Mouse (Mus musculus): Measurements from ENCODE around the gene Art3. TPM values are rescaled to one million over a fixed set of nuclear protein-coding genes. Genes with fewer than 3 reads are reported as not detected.
A peak's percentile ranks its signal among the peaks of the same experiment; 100 is the strongest.

Gene Art3
- 11.9 and 13.5 TPM in 2 replicates for polyA plus RNA-seq (2015; fragmentation: Nextera tagmentation; extraction: Ambion mirVana)

DNA sequence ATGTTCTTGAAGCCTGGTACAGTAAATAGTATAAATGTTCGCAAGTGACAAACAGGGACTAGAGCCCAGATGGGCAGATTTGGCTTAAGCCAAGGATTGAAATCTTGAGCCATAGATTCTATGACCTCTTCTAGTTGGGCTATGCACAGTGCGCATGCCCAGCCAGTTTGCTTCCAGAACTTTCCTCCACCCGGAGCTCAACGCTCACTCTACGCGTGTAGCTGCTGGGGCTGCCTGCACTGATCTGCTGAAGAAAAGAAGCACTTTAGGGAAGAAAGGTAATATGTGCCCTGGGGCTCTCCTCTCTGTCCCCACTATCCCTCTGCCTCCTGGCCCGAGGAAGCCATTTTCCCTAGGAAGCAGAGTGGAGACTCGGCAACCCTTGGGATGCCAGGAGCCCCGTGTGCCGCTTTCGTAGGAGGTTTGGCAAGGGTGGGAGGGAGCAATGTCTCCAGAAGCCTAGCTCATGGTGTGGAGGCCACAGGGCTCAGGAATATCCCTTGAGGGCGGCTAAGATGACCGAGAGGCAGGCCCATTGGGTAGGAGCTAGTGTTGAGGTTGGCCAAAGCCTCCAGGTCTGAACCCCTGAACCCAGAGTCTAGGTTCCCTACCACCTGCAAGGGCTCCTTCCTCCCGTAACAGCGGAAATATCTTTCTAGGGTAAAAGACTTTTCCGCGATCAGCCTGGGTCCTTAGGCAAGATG lies at the start of gene Art3:
TSS of gene Art3 (plus strand) at position 193 of the 704 bp plus-strand sequence.
- H3K9ac ChIP-seq (ENCODE audit: low read length): peak within 1 kb of the TSS; percentile 24
- H3K9me3 ChIP-seq (ENCODE audit: control insufficient read depth, low read length): no peaks in the 10 kb centered on the region
- ATAC-seq (ENCODE audit: low FRiP score, low TSS enrichment) (no peak), DNase-seq (ENCODE audit: low spot score) (no peak)
- WGBS: 77% methylated on average over 17 of the region's 17 CpGs
- peak within 1 kb of the TSS; percentile 26 for H3K4me2 ChIP-seq (replicated peaks; ENCODE audit: low read depth)
- no peaks in the 10 kb centered on the region for H3K4me1 ChIP-seq (replicated peaks; ENCODE audit: control insufficient read depth, insufficient read depth)
- peak within 1 kb of the TSS; percentile 1 for H3K4me3 ChIP-seq (ENCODE audit: low read depth, low read length)
- H3K36me3 ChIP-seq (ENCODE audit: control insufficient read depth, insufficient read depth, low read length): no peaks in the 10 kb centered on the region
- no peak for TF ChIP-seq CTCF (IDR thresholded peaks at IDR 0.05; ENCODE audit: low read depth)
- TF ChIP-seq EP300 (optimal IDR thresholded peaks at IDR 0.05): no peak
- peak within 1 kb of the TSS; percentile 78 for H3K27ac ChIP-seq (replicated peaks)
- H3K27me3 ChIP-seq (ENCODE audit: control insufficient read depth, insufficient read depth, low read length): no peaks in the 10 kb centered on the region

GRCm38 (mm10) chr5:92282571-92282970 lies 49.1 kb upstream of the Art3 start:
- H3K27ac ChIP-seq (replicated peaks): peak overlapping the region; percentile 63
- H3K4me2 ChIP-seq (replicated peaks; ENCODE audit: low read depth): no peak overlapping the region
- 54% methylated on average over 4 of the region's 4 CpGs for WGBS
- H3K9ac ChIP-seq (ENCODE audit: low read length): 0 out of 2 replicates have a peak overlapping the region, but pooled peaks have one; percentile 13
- ATAC-seq (ENCODE audit: low FRiP score, low TSS enrichment) (no peak), DNase-seq (ENCODE audit: low spot score) (no peak)
- no peaks in the 10 kb centered on the region for H3K4me1 ChIP-seq (replicated peaks; ENCODE audit: control insufficient read depth, insufficient read depth)
- H3K4me3 ChIP-seq (ENCODE audit: low read depth, low read length): no peak overlapping the region
- H3K27me3 ChIP-seq (ENCODE audit: control insufficient read depth, insufficient read depth, low read length): no peaks in the 10 kb centered on the region
- H3K9me3 ChIP-seq (ENCODE audit: control insufficient read depth, low read length): no peaks in the 10 kb centered on the region
- no peak for TF ChIP-seq EP300 (optimal IDR thresholded peaks at IDR 0.05)
- no peak for TF ChIP-seq CTCF (IDR thresholded peaks at IDR 0.05; ENCODE audit: low read depth)
- H3K36me3 ChIP-seq (ENCODE audit: control insufficient read depth, insufficient read depth, low read length): peaks cover 10% of the 10 kb centered on the region; the same call in 1 of the 2 replicates

DNA sequence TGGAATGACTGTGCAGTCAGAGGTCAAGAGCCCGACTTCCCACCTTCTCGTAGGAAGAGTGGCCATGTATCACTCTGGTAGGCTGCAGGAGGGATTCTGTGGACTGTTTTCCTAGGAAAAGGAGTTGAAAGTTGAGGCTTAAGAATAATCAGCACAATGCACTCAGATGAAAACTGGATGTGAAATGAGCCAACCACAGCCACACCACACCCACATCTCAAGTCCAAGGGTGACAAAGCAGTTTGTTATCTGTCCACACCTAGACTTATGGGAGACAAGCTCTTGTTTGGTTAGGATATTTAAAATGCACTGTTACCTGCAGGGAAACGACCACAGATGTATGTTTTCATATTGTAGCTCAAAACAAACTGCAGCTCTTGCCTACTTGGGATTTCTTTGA lies 48.5 kb upstream of the Art3 start:
- H3K27me3 ChIP-seq (ENCODE audit: control insufficient read depth, insufficient read depth, low read length): no peaks in the 10 kb centered on the region
- H3K36me3 ChIP-seq (ENCODE audit: control insufficient read depth, insufficient read depth, low read length): peaks cover 15% of the 10 kb centered on the region; the same call in 1 of the 2 replicates
- TF ChIP-seq CTCF (IDR thresholded peaks at IDR 0.05; ENCODE audit: low read depth): no peak
- TF ChIP-seq EP300 (optimal IDR thresholded peaks at IDR 0.05): no peak
- WGBS: 45% methylated on average over 3 of the region's 3 CpGs
- no peaks in the 10 kb centered on the region for H3K4me1 ChIP-seq (replicated peaks; ENCODE audit: control insufficient read depth, insufficient read depth)
- no peaks in the 10 kb centered on the region for H3K9me3 ChIP-seq (ENCODE audit: control insufficient read depth, low read length)
- peak overlapping the region; percentile 63 for H3K27ac ChIP-seq (replicated peaks)
- DNase-seq (ENCODE audit: low spot score) (peak; percentile 38), ATAC-seq (ENCODE audit: low FRiP score, low TSS enrichment) (peak; percentile 63)
- H3K9ac ChIP-seq (ENCODE audit: low read length): no peak overlapping the region
- no peak overlapping the region for H3K4me2 ChIP-seq (replicated peaks; ENCODE audit: low read depth)
- no peak overlapping the region for H3K4me3 ChIP-seq (ENCODE audit: low read depth, low read length)

DNA sequence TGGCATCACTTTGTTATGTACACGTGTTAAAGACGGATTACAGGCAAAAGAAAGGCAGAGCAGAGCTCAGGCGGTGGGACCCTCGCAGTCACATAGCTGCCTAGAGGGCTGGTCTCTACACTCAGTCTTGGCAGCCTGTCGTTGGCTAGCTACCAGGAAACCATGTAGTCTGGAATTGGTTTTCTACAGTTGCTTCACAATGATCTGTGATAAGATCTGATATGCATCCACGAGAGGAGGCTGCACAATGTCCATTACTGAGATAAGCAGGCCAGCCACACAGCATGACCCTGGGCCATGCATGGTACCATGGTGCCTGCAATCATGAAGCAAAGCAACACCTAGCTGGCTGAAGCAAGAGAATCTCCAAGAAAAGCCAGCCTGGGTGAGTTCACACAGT lies 43.8 kb upstream of the Art3 start:
- Histone ChIP-seq H3K4me3 (ENCODE audit: low read depth, low read length) (no peak overlapping the region), H3K9me3 (ENCODE audit: control insufficient read depth, low read length) (no peaks in the 10 kb centered on the region), H3K4me2 (replicated peaks; ENCODE audit: low read depth) (no peak overlapping the region), H3K27ac (replicated peaks) (no peak overlapping the region), H3K4me1 (replicated peaks; ENCODE audit: control insufficient read depth, insufficient read depth) (no peaks in the 10 kb centered on the region), H3K9ac (ENCODE audit: low read length) (no peak overlapping the region), H3K27me3 (ENCODE audit: control insufficient read depth, insufficient read depth, low read length) (no peaks in the 10 kb centered on the region), H3K36me3 (ENCODE audit: control insufficient read depth, insufficient read depth, low read length) (peaks cover 25% of the 10 kb centered on the region; the same call in 1 of the 2 replicates)
- TF ChIP-seq EP300 (optimal IDR thresholded peaks at IDR 0.05) (no peak), CTCF (IDR thresholded peaks at IDR 0.05; ENCODE audit: low read depth) (no peak)
- WGBS: 82% methylated on average over 6 of the region's 6 CpGs
- DNase-seq (ENCODE audit: low spot score) (no peak), ATAC-seq (ENCODE audit: low FRiP score, low TSS enrichment) (no peak)

DNA sequence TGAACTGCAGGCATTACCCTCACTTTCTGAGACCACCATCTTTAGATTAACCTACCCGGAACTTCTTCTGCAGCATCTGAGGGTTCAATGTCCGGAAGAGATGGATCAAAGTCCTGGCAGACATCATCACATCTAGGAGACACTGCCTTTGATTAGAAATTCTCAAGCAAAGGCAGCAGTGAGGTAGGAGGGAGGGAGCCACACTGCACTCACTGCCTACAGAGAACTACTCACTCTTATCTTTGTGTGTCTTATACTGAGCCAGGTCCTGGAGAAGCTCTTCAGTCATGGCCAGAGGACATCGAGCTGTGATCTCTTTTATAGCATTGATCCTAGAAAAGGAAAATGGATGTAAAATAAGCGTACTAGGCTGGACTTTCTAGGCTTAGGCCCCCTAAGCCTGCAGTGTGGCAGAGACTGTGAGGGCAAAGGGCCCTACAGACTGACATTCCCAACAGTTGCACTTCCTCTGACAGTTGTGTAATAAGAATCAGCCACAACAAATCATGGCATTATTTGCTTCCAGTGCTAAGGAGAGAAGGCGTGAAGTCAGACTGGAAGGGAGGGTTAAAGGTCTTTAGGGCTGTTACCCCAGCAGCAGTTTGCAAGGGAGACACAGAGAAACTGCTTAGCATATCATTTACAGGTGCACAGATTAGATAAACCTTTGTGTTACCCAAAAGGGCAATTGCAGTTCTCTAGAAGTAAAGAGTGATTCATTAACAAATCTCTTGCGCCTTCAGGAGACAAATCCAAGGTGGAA lies 39.8 kb upstream of the Art3 start:
- 83% methylated on average over 6 of the region's 6 CpGs for WGBS
- H3K9me3 ChIP-seq (ENCODE audit: control insufficient read depth, low read length): no peaks in the 10 kb centered on the region
- TF ChIP-seq CTCF (IDR thresholded peaks at IDR 0.05; ENCODE audit: low read depth) (no peak), EP300 (optimal IDR thresholded peaks at IDR 0.05) (no peak)
- peak; percentile 61 for ATAC-seq (ENCODE audit: low FRiP score, low TSS enrichment)
- no peak overlapping the region for H3K9ac ChIP-seq (ENCODE audit: low read length)
- H3K4me2 ChIP-seq (replicated peaks; ENCODE audit: low read depth): no peak overlapping the region
- no peak for DNase-seq (ENCODE audit: low spot score)
- no peak overlapping the region for H3K27ac ChIP-seq (replicated peaks)
- no peaks in the 10 kb centered on the region for H3K27me3 ChIP-seq (ENCODE audit: control insufficient read depth, insufficient read depth, low read length)
- H3K4me1 ChIP-seq (replicated peaks; ENCODE audit: control insufficient read depth, insufficient read depth): no peaks in the 10 kb centered on the region
- H3K36me3 ChIP-seq (ENCODE audit: control insufficient read depth, insufficient read depth, low read length): peaks cover 19% of the 10 kb centered on the region; the same call in 1 of the 2 replicates
- no peak overlapping the region for H3K4me3 ChIP-seq (ENCODE audit: low read depth, low read length)

GRCm38 (mm10) chr5:92294525-92294924 lies 37.1 kb upstream of the Art3 start:
- TF ChIP-seq EP300 (optimal IDR thresholded peaks at IDR 0.05) (no peak), CTCF (IDR thresholded peaks at IDR 0.05; ENCODE audit: low read depth) (no peak)
- Histone ChIP-seq H3K4me2 (replicated peaks; ENCODE audit: low read depth) (no peak overlapping the region), H3K27ac (replicated peaks) (no peak overlapping the region), H3K4me3 (ENCODE audit: low read depth, low read length) (no peak overlapping the region), H3K27me3 (ENCODE audit: control insufficient read depth, insufficient read depth, low read length) (no peaks in the 10 kb centered on the region), H3K9ac (ENCODE audit: low read length) (no peak overlapping the region), H3K36me3 (ENCODE audit: control insufficient read depth, insufficient read depth, low read length) (peaks cover 25% of the 10 kb centered on the region), H3K4me1 (replicated peaks; ENCODE audit: control insufficient read depth, insufficient read depth) (no peaks in the 10 kb centered on the region), H3K9me3 (ENCODE audit: control insufficient read depth, low read length) (no peaks in the 10 kb centered on the region)
- DNase-seq (ENCODE audit: low spot score) (no peak), ATAC-seq (ENCODE audit: low FRiP score, low TSS enrichment) (no peak)
- WGBS: 79% methylated on average over 2 of the region's 2 CpGs

Data from stomach, postnatal 0 days (tissue).